Mouse (Mus musculus): ENCODE measurements around the gene Fli1.

- no peak for TF ChIP-seq CTCF (IDR thresholded peaks at IDR 0.05; ENCODE audit: insufficient read depth, low read depth, low read length)
- no peak for TF ChIP-seq POLR2A (IDR thresholded peaks at IDR 0.05; ENCODE audit: insufficient read depth, low read depth, low read length)
These were observed 16.8 kb upstream of the Fli1 start for GRCm38 (mm10) chr9:32559454-32559853.

Data from olfactory bulb, adult 2 months (tissue).